Mouse (Mus musculus): ENCODE data around the gene Sval2. TPM values are rescaled to one million over a fixed set of nuclear protein-coding genes. Genes with fewer than 3 reads are reported as not detected.

Sval2 gene
- under 1 TPM in 1 of 2 experiments, not detected in 1; 0.55 TPM for polyA plus RNA-seq (2017; shearing (Covaris generic))

GRCm38 (mm10) chr6:41852689-41853088 is at the start of gene Sval2:
Gene Sval2 (plus strand): TSS chr6:41852989.

GRCm38 (mm10) chr6:41847235-41847634 is 5.6 kb upstream of the Sval2 start, which contains the start of gene Pip:
Gene Pip (plus strand): TSS chr6:41847535.

Other genes starting within 250 kb of the Sval2 start
- gene Ephb6, start 247.5 kb upstream of the Sval2 start, polyA plus RNA-seq (2017; shearing (Covaris generic)): 10 to 100 TPM; 44.4 to 88.9 TPM
- gene Trpv6, start 216.6 kb upstream of the Sval2 start, polyA plus RNA-seq (2017; shearing (Covaris generic)): 1 to 10 TPM in 1 of 2 experiments, under 1 TPM in 1; 0.39 to 1.4 TPM
- gene Trpv5, start 172.2 kb upstream of the Sval2 start, polyA plus RNA-seq (2017; shearing (Covaris generic)): under 1 TPM; 0.10 to 0.18 TPM
- not detected for gene Llcfc1, start 168.6 kb upstream of the Sval2 start, polyA plus RNA-seq (2017; shearing (Covaris generic))
- under 1 TPM in 1 of 2 experiments, not detected in 1; 0.47 TPM for gene Kel, start 148.7 kb upstream of the Sval2 start, polyA plus RNA-seq (2017; shearing (Covaris generic))
- under 1 TPM in 1 of 2 experiments, not detected in 1; 0.06 TPM for gene Olfr459, start 77.8 kb upstream of the Sval2 start, polyA plus RNA-seq (2017; shearing (Covaris generic))
- gene Pip, start 5.5 kb upstream of the Sval2 start, polyA plus RNA-seq (2017; shearing (Covaris generic)): 1,000 to 10,000 TPM in 1 of 2 experiments, not detected in 1; 1,853 TPM
- not detected for gene Sval1, start 98.6 kb downstream of the Sval2 start, polyA plus RNA-seq (2017; shearing (Covaris generic))
- gene Sval3, start 115.2 kb downstream of the Sval2 start, polyA plus RNA-seq (2017; shearing (Covaris generic)): not detected
- not detected for gene Sva, start 185.4 kb downstream of the Sval2 start, polyA plus RNA-seq (2017; shearing (Covaris generic))

Data from inflammation-experienced regulatory T-cells (primary cell).